Mouse (Mus musculus) ES-E14 (cell line): ENCODE results near the gene Dnhd1. TPM values are rescaled to one million over a fixed set of nuclear protein-coding genes. Genes with fewer than 3 reads are reported as not detected.
A peak's percentile ranks its signal among the peaks of the same experiment; 100 is the strongest.
"Not testable (repeated sequence)": the region's sequence is repeated elsewhere in the genome, so short reads cannot be mapped to it uniquely, and the experiment has no call there.

Experiments used
- DNase-seq: peaks from one replicate; pipeline ENCODE4 v3.0.0-alpha.2; 2013; ENCODE audit warnings: low read depth, low spot score
- H3K27ac ChIP-seq: 2 replicates; pipeline ENCODE4 v1.5.1; 2012; ENCODE audit warnings: low read depth, mild to moderate bottlenecking, low read length, moderate library complexity, mixed read lengths; ENCODE audit not compliant: poor library complexity, insufficient read depth, severe bottlenecking
- H3K36me3 ChIP-seq: 2 replicates; pipeline ENCODE4 v1.6.1; 2012; ENCODE audit warnings: mild to moderate bottlenecking, low read length, moderate library complexity, mixed read lengths; ENCODE audit not compliant: control insufficient read depth, poor library complexity, insufficient read depth, severe bottlenecking
- H3K4me1 ChIP-seq, 2 experiments: fragments of 150-350 bp in 1 of 2; sonication (generic) in 1 of 2; 2 replicates each; pipeline ENCODE4 v1.6.1; 2012; ENCODE audit warnings: low read length in 2 of 2, mild to moderate bottlenecking in 1 of 2, mixed read lengths in 1 of 2; ENCODE audit not compliant: control insufficient read depth in 2 of 2, insufficient read depth in 2 of 2, poor library complexity in 1 of 2
- H3K4me3 ChIP-seq, 2 experiments: fragments of 150-350 bp in 1 of 2; sonication (generic) in 1 of 2; 2 replicates each; pipeline ENCODE4 v1.5.1; 2012; ENCODE audit warnings: low read length in 2 of 2, low read depth in 1 of 2, mild to moderate bottlenecking in 1 of 2, mixed read lengths in 1 of 2; ENCODE audit not compliant: insufficient read depth in 1 of 2, poor library complexity in 1 of 2, severe bottlenecking in 1 of 2
- H3K9ac ChIP-seq: 2 replicates; pipeline ENCODE4 v1.6.1; 2012; ENCODE audit warnings: low read depth, mild to moderate bottlenecking, low read length, mixed read lengths; ENCODE audit not compliant: poor library complexity, insufficient read depth, severe bottlenecking
- H3K9me3 ChIP-seq: fragments of 150-350 bp; sonication (generic); 2 replicates; pipeline ENCODE4 v1.6.1; 2012; ENCODE audit warnings: low read depth, mild to moderate bottlenecking, low read length; ENCODE audit not compliant: control insufficient read depth, insufficient read depth
- CHD2 ChIP-seq: IDR thresholded peaks from 2 replicates; pipeline ENCODE4 v1.6.1; 2014; ENCODE audit warnings: mild to moderate bottlenecking, low read depth, low read length, inconsistent platforms
- HCFC1 ChIP-seq: IDR thresholded peaks from 2 replicates; pipeline ENCODE4 v1.6.1; 2012; ENCODE audit warnings: low read length, inconsistent platforms, borderline replicate concordance; ENCODE audit not compliant: insufficient read depth
- MAFK ChIP-seq: IDR thresholded peaks from 2 replicates; pipeline ENCODE4 v1.6.1; 2014; ENCODE audit warnings: mild to moderate bottlenecking, low read depth, low read length, inconsistent platforms; ENCODE audit not compliant: insufficient read depth
- ZC3H11A ChIP-seq: IDR thresholded peaks from 2 replicates; pipeline ENCODE4 v1.6.1; 2012; ENCODE audit warnings: low read depth, mild to moderate bottlenecking, inconsistent platforms, low read length, borderline replicate concordance
- ZNF384 ChIP-seq: IDR thresholded peaks from 2 replicates; pipeline ENCODE4 v1.6.1; 2012; ENCODE audit warnings: low read depth, low read length, inconsistent platforms
- in situ Hi-C, 2 experiments: fragments of 600-800 bp; cut with MboI; formaldehyde crosslinking; loops; one replicate each; pipeline ENCODE4 v1.15.1; 2025; ENCODE audit warnings: low sequenced_read_pairs in 2 of 2, inconsistent platforms in 1 of 2; ENCODE audit not compliant: unreplicated experiment in 2 of 2
- total RNA-seq: library from RNA; depleted of rRNA; stranded (reverse); fragments of 300-350 nt; gene quantifications from 2 replicates; pipeline ENCODE4 v1.2.3, GENCODE M21; 2012

Gene Dnhd1
- total RNA-seq, 1 experiment, result 0.98 TPM

DNA sequence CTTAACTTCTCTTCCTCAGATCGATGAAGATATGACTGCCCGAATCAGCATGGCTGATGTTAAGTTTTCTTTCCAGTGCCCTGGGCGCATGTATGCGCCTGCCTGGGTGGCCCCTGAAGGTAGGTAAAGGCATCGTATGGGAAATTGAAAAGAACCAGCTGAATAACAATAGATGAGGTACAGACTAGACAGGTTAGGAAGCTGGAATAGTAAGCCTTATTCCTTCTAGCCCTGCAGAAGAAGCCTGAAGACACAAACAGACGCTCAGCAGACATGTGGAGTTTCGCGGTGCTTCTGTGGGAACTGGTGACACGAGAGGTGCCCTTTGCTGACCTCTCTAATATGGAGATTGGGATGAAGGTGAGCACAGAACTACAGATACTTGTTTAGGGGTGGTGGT lies 91.4 kb downstream of the Dnhd1 start:
- H3K27ac ChIP-seq, result no peak overlapping the region
- no peak overlapping the region for H3K9ac ChIP-seq
- no peak overlapping the region for H3K4me3 ChIP-seq
- H3K4me1 ChIP-seq, result peaks cover 2 to 5% of the 10 kb centered on the region in 2 experiments; a peak in 2 of 4 replicates
- in situ Hi-C loops, result no loop called here
- peaks cover 24% of the 10 kb centered on the region for H3K36me3 ChIP-seq
- no peak for TF ChIP-seq ZC3H11A
- no peak for TF ChIP-seq CHD2
- TF ChIP-seq ZNF384, result no peak
- TF ChIP-seq HCFC1, result no peak
- no peak for TF ChIP-seq MAFK
- DNase-seq, result no peak
- H3K9me3 ChIP-seq, result no peaks in the 10 kb centered on the region

DNA sequence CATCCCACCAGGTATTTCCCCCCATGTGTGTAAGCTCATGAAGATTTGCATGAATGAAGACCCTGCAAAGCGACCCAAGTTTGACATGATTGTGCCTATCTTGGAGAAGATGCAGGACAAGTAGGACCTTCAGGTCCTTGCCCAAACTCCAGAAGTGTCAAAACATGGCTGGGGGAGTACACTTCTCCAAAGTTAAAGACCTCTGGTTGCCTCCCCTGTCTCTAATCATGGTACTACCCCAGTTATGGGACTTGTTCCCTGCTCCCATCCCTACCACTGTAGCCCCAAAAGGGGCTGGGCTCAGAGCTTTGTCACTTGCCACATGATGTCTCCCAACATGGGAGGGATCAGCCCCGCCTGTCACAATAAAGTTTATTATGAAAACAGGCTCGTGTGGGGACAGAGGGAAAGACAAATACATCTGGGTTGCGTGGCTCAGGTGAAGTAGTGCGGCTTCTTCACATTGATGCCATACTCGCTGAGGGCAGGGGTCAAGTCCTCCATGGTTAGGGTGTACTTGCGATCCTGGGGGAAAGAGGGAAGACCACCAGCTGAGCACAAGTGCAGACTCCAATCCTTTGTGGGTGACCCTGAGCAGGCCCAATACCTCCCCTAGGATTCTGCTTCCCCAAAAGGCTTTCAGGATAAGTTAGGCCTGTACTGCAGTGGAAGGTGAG lies 92.0 kb downstream of the Dnhd1 start:
- H3K4me1 ChIP-seq, H3K9ac ChIP-seq, in situ Hi-C loops, H3K27ac ChIP-seq, H3K4me3 ChIP-seq, H3K9me3 ChIP-seq, DNase-seq: not testable (repeated sequence)
- H3K36me3 ChIP-seq, result peaks cover 28% of the 10 kb centered on the region

DNA sequence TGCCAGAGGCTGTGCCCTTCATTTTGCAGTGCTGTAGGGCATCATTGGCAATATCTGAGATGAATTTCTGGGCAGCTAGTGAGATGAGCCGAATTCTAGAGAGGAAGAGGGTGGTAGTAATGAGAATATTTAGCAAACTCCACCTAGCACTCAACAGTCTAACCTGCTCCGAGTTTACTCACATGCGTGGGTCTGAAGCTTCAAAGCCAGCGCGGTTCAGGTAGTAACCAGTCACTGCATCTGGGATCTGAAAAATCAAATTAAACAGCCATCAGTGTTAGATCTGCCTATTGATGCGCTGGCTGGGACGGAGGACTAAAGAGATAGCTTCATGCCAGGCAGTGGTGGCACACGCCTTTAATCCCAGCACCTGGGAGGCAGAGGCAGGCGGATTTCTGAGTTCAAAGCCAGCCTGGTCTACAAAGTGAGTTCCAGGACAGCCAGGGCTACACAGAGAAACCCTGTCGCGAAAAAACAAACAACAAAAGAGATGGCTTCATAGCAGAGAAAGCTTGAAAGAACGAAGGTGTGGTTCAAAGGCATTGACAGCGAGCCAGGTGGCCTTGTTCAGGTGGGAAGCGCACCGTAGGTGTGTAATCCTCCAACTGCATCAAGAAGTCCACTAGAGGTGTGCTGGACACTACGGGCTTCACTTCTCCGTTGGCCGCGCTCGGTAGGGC lies 92.8 kb downstream of the Dnhd1 start:
- Histone ChIP-seq H3K9ac (peak overlapping the region; percentile 84), H3K36me3 (peaks cover 32% of the 10 kb centered on the region), H3K4me3 (peak overlapping the region; percentile 74 to 80)
- DNase-seq, H3K27ac ChIP-seq, H3K9me3 ChIP-seq, in situ Hi-C loops, H3K4me1 ChIP-seq: not testable (repeated sequence)

DNA sequence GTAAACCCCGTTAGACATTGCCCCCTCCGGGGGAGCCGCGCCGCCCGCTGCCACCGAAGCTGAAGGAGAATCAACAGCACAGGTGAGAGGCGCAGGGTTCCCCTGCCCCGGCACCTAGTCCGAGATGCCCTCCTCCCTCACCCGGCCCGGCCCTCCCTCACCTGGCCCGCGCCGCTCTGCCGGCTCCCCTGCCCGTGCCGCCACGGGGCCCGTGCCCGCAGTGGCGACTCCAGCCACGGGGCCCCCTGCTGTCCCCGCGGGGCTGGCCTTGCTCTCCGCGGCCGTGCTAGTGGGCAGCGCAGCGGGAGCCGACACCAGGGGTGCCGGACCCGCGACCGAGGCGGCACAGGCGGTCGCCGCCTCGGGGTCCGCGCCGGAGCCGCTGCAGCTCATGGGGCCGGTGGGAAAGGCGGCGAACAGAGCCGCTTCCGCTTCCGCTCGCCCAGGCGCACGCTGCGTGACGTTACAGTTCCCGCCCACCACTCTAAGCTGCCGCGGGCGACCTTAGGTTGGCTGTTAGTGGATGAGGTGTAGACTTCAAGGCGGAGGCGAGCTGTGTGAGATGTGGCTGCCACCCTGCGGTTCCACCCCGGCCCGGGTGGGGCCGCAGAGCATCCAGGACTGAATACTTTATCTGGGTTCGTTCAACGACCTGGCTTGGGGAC lies 93.4 kb downstream of the Dnhd1 start, which contains the start of gene Taf10:
TSS of gene Taf10 (minus strand) at position 436 of the 665 bp plus-strand sequence.
- in situ Hi-C loops, result no loop called here
- Histone ChIP-seq H3K9me3 (no peaks in the 10 kb centered on the region), H3K27ac (0 out of 2 replicates have a peak within 1 kb of the TSS, but pooled peaks have one; percentile 4)

More for the DNA sequence above, 93.4 kb downstream of the Dnhd1 start, which contains the start of gene Taf10:
- TF ChIP-seq ZNF384 (no peak), HCFC1 (0 out of 2 replicates have a peak, but pooled peaks have one; percentile 19), MAFK (no peak), CHD2 (no peak)
- DNase-seq, result peak; percentile 79
- Histone ChIP-seq H3K9ac (peak within 1 kb of the TSS; percentile 84), H3K36me3 (peaks cover 36% of the 10 kb centered on the region), H3K4me3 (peak within 1 kb of the TSS; percentile 74 to 80), H3K4me1 (peaks cover 2% of the 10 kb centered on the region in 2 experiments; a peak in 1 of 4 replicates)
